ENCODE assay signal across 9 mouse cellular contexts in the genomic region with DNA sequence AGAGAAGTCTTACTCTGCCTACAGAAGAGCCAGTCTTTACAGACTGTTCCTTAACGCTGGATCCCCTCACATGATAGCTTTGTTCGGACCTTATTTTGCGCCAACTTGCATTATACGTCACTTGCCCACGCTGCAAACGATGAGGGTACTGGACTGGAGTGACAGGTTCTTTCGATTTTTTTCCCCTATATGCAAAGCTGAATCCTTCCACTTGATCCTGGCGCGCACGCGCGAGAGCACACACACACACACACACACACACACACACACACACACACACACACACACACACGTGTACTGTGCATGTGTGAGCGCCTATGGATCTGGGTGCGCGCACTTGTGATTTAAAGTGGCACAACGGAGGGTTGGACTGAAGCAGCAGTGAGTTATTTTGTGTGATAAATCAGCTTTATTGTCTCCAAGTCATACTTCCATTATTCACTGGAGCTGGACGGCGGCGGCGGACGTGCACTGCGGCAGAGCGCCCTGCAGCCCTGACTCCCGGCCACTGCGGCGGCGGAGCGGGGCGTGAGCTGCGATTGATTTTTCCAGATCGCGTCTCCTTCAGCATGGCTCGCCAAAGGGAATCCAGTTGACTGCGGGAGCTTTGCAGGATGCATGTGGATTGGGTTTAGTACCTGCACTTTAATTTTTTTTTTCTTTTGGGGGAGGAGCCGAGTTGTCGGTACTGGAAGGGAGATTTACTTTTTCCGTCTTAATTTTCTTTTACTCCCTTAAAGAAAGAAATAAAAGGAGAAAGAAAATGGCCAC. TPM values are rescaled to one million over a fixed set of nuclear protein-coding genes. Genes with fewer than 3 reads are reported as not detected.
DNase-seq lines count a peak whose midpoint lies in the region; ATAC-seq and TF ChIP-seq lines count a peak whose summit lies in the region.
"Had no signal": no experiment of that assay in that cellular context is flagged by ENCODE, and none has a peak within 500 bp of the region (broad histone marks: within the 10 kb centered on the region; RNA-seq: fewer than 3 reads in every experiment).

No protein-coding gene starts in this region.

- H3K4me3 ChIP-seq in embryonic fibroblast, embryonic 13.5 days (ENCODE audit: insufficient read depth, low read length), result peak overlapping the region; percentile 56
- peak overlapping the region; percentile 87 for H3K4me3 ChIP-seq in kidney, adult 2 months (ENCODE audit: insufficient read depth, low read depth, low read length)
- H3K4me3 ChIP-seq in midbrain, embryonic 15.5 days, result peak overlapping the region; percentile 53
- peak overlapping the region; percentile 84 for H3K4me3 ChIP-seq in testis, adult 2 months (ENCODE audit: control insufficient read depth, low read depth, low read length)

- H3K9ac ChIP-seq in midbrain, embryonic 15.5 days, result peak overlapping the region; percentile 58

- TF ChIP-seq POLR2A in embryonic fibroblast, embryonic 13.5 days (IDR thresholded peaks at IDR 0.05; ENCODE audit: low read depth, low read length), result no peak
- no peak for TF ChIP-seq POLR2A in kidney, adult 2 months (IDR thresholded peaks at IDR 0.05; ENCODE audit: low read depth, low read length)
- no peak for TF ChIP-seq POLR2A in testis, adult 2 months (IDR thresholded peaks at IDR 0.05; ENCODE audit: control insufficient read depth, low read depth, low read length)

- peak; percentile 44 to 54 for DNase-seq in B cell, adult 2 months
- peak; percentile 80 to 86 for DNase-seq in adrenal gland, postnatal 36 days
- peak; percentile 58 to 74 for DNase-seq in heart, adult 9 months (ENCODE audit: low spot score in 2 of 2)
- DNase-seq in kidney, adult 2 months, result peak; percentile 83
- DNase-seq in liver, result peak; percentile 51

- H3K9me3 ChIP-seq in midbrain, embryonic 15.5 days, result no peaks in the 10 kb centered on the region

- H3K4me1 ChIP-seq in embryonic fibroblast, embryonic 13.5 days (ENCODE audit: control insufficient read depth, insufficient read depth, low read length), result no peaks in the 10 kb centered on the region; the same call in 1 of the 2 replicates
- H3K4me1 ChIP-seq in kidney, adult 2 months (ENCODE audit: control insufficient read depth, insufficient read depth, low read length), result peaks cover 16% of the 10 kb centered on the region
- H3K4me1 ChIP-seq in midbrain, embryonic 15.5 days, result peaks cover 13% of the 10 kb centered on the region
- peaks cover 5% of the 10 kb centered on the region; the same call in 1 of the 2 replicates for H3K4me1 ChIP-seq in testis, adult 2 months (ENCODE audit: control insufficient read depth, insufficient read depth, low read length)

- TF ChIP-seq CTCF in embryonic fibroblast, embryonic 13.5 days (IDR thresholded peaks at IDR 0.05; ENCODE audit: borderline replicate concordance, insufficient read depth, low read length), result no peak
- TF ChIP-seq CTCF in kidney, adult 2 months (conservative IDR thresholded peaks at IDR 0.05; ENCODE audit: insufficient read depth, insufficient read length, low read depth, low read length), result no peak
- no peak for TF ChIP-seq CTCF in testis, adult 2 months (IDR thresholded peaks at IDR 0.05; ENCODE audit: control insufficient read depth, insufficient read depth, insufficient replicate concordance, low read depth, low read length)

- peak; percentile 91 for ATAC-seq in midbrain, embryonic 15.5 days (replicated peaks)
- ATAC-seq: Patski had no signal

- no peaks in the 10 kb centered on the region for H3K36me3 ChIP-seq in kidney, adult 2 months (ENCODE audit: control insufficient read depth, insufficient read depth, low read length)
- no peaks in the 10 kb centered on the region for H3K36me3 ChIP-seq in midbrain, embryonic 15.5 days (replicated peaks)
- no peaks in the 10 kb centered on the region for H3K36me3 ChIP-seq in testis, adult 2 months (ENCODE audit: control insufficient read depth, insufficient read depth, low read length)

- no peaks in the 10 kb centered on the region for H3K27me3 ChIP-seq in kidney, adult 2 months (replicated peaks; ENCODE audit: control insufficient read depth, insufficient read depth, low read length)
- peaks cover 45% of the 10 kb centered on the region for H3K27me3 ChIP-seq in midbrain, embryonic 15.5 days (replicated peaks)
- no peaks in the 10 kb centered on the region for H3K27me3 ChIP-seq in testis, adult 2 months (ENCODE audit: control insufficient read depth, insufficient read depth, low read length)
- H3K27me3 ChIP-seq: Patski had no signal

- 1% methylated on average over 38 of the region's 38 CpGs for WGBS in kidney, adult 2 months
- under 1% methylated on average over 38 of the region's 38 CpGs for WGBS in midbrain, embryonic 15.5 days

- H3K4me2 ChIP-seq in midbrain, embryonic 15.5 days, result peak overlapping the region; percentile 63

- H3K27ac ChIP-seq in embryonic fibroblast, embryonic 13.5 days (ENCODE audit: insufficient read depth, low read length), result peak overlapping the region; percentile 55; the same call in 1 of the 2 replicates
- H3K27ac ChIP-seq in kidney, adult 2 months (ENCODE audit: insufficient read depth, low read depth, low read length), result peak overlapping the region; percentile 84
- peak overlapping the region; percentile 65 for H3K27ac ChIP-seq in midbrain, embryonic 15.5 days
- peak overlapping the region; percentile 78 for H3K27ac ChIP-seq in testis, adult 2 months (ENCODE audit: control insufficient read depth, insufficient read depth, low read depth, low read length)

RNA-seq across cellular contexts. Expression of gene Nfia, which starts 15.1 kb away (rescaled TPM):
- total RNA-seq in adrenal gland, postnatal 36 days (2021), result 100 to 1,000 TPM; 124 to 204 TPM
- 22.0 and 53.0 TPM in 2 replicates for polyA plus RNA-seq in embryonic fibroblast, embryonic 13.5 days (2011; ENCODE audit: insufficient read length, low read depth, missing spikeins)
- 46.5 and 47.1 TPM in 2 replicates for polyA plus RNA-seq in kidney, adult 2 months (2012; rRNA removed)
- polyA plus RNA-seq in midbrain, embryonic 15.5 days (2015; fragmentation: Nextera tagmentation; extraction: Ambion mirVana), result 26.5 and 27.8 TPM in 2 replicates
- 6.4 and 8.1 TPM in 2 replicates for polyA plus RNA-seq in testis, adult 2 months (2012; rRNA removed)

RNA-seq across cellular contexts. Expression of gene E130114P18Rik, which starts 20.5 kb away (rescaled TPM):
- not detected for total RNA-seq in adrenal gland, postnatal 36 days (2021)
- 0.77 TPM in 1 of 2 replicates, not detected in the other for polyA plus RNA-seq in embryonic fibroblast, embryonic 13.5 days (2011; ENCODE audit: insufficient read length, low read depth, missing spikeins)
- polyA plus RNA-seq in kidney, adult 2 months (2012; rRNA removed), result 0.10 and 0.45 TPM in 2 replicates
- 12.7 and 13.7 TPM in 2 replicates for polyA plus RNA-seq in midbrain, embryonic 15.5 days (2015; fragmentation: Nextera tagmentation; extraction: Ambion mirVana)
- 0.17 and 0.74 TPM in 2 replicates for polyA plus RNA-seq in testis, adult 2 months (2012; rRNA removed)

Comparison
In these comparisons a context has a peak if more than half of its experiments do, and no peak if none do; other contexts are left out.
1. Peak in every context shown above with its lines: DNase-seq, ATAC-seq, H3K4me3 ChIP-seq and H3K27ac ChIP-seq.